Mouse (Mus musculus): ENCODE measurements around the gene Rbmx. TPM values are rescaled to one million over a fixed set of nuclear protein-coding genes. Genes with fewer than 3 reads are reported as not detected.

Gene Rbmx
- polyA plus RNA-seq, 1 experiment from 2014 or later: 158 TPM

GRCm38 (mm10) chrX:57377096-57377495 lies 15.7 kb downstream of the Rbmx start:
- H3K4me1 ChIP-seq (ENCODE audit: control insufficient read depth, insufficient read depth, low read length): no peaks in the 10 kb centered on the region
- H3K4me2 ChIP-seq (ENCODE audit: low read length): no peak overlapping the region
- peaks cover 2% of the 10 kb centered on the region; the same call in 1 of the 2 replicates for H3K36me3 ChIP-seq (ENCODE audit: control insufficient read depth, insufficient read depth, low read length)
- no peak overlapping the region for H3K9ac ChIP-seq (ENCODE audit: low read depth, low read length)
- no peaks in the 10 kb centered on the region for H3K9me3 ChIP-seq (replicated peaks; ENCODE audit: control insufficient read depth, low read length, poor library complexity, severe bottlenecking)
- no peak overlapping the region for H3K4me3 ChIP-seq (ENCODE audit: low read depth, low read length)
- 78% methylated on average over 3 of the region's 3 CpGs for WGBS
- H3K27me3 ChIP-seq (ENCODE audit: control insufficient read depth, insufficient read depth, low read depth, low read length): no peaks in the 10 kb centered on the region
- H3K27ac ChIP-seq (ENCODE audit: low read length): no peak overlapping the region
- no peak for ATAC-seq

GRCm38 (mm10) chrX:57374029-57374428 lies 18.8 kb downstream of the Rbmx start:
- Histone ChIP-seq H3K9ac (ENCODE audit: low read depth, low read length) (no peak overlapping the region), H3K27ac (ENCODE audit: low read length) (no peak overlapping the region), H3K9me3 (replicated peaks; ENCODE audit: control insufficient read depth, low read length, poor library complexity, severe bottlenecking) (no peaks in the 10 kb centered on the region), H3K4me1 (ENCODE audit: control insufficient read depth, insufficient read depth, low read length) (no peaks in the 10 kb centered on the region), H3K4me3 (ENCODE audit: low read depth, low read length) (no peak overlapping the region), H3K27me3 (ENCODE audit: control insufficient read depth, insufficient read depth, low read depth, low read length) (no peaks in the 10 kb centered on the region), H3K4me2 (ENCODE audit: low read length) (no peak overlapping the region), H3K36me3 (ENCODE audit: control insufficient read depth, insufficient read depth, low read length) (peaks cover 2% of the 10 kb centered on the region; the same call in 1 of the 2 replicates)
- WGBS: 87% methylated on average over 2 of the region's 2 CpGs
- no peak for ATAC-seq

- no peak for ATAC-seq
- WGBS: 85% methylated on average over 2 of the region's 2 CpGs
- H3K4me3 ChIP-seq (ENCODE audit: low read depth, low read length): no peak overlapping the region
- H3K9ac ChIP-seq (ENCODE audit: low read depth, low read length): no peak overlapping the region
- H3K9me3 ChIP-seq (replicated peaks; ENCODE audit: control insufficient read depth, low read length, poor library complexity, severe bottlenecking): no peaks in the 10 kb centered on the region
- H3K4me1 ChIP-seq (ENCODE audit: control insufficient read depth, insufficient read depth, low read length): no peaks in the 10 kb centered on the region
- H3K27me3 ChIP-seq (ENCODE audit: control insufficient read depth, insufficient read depth, low read depth, low read length): no peaks in the 10 kb centered on the region
- no peaks in the 10 kb centered on the region; the same call in 1 of the 2 replicates for H3K36me3 ChIP-seq (ENCODE audit: control insufficient read depth, insufficient read depth, low read length)
- H3K4me2 ChIP-seq (ENCODE audit: low read length): no peak overlapping the region
- H3K27ac ChIP-seq (ENCODE audit: low read length): no peak overlapping the region
Observed at GRCm38 (mm10) chrX:57373543-57373942, 19.3 kb downstream of the Rbmx start.

GRCm38 (mm10) chrX:57372965-57373364 lies 19.9 kb downstream of the Rbmx start:
- Histone ChIP-seq H3K4me3 (ENCODE audit: low read depth, low read length) (no peak overlapping the region), H3K9ac (ENCODE audit: low read depth, low read length) (no peak overlapping the region), H3K9me3 (replicated peaks; ENCODE audit: control insufficient read depth, low read length, poor library complexity, severe bottlenecking) (no peaks in the 10 kb centered on the region), H3K4me2 (ENCODE audit: low read length) (no peak overlapping the region), H3K36me3 (ENCODE audit: control insufficient read depth, insufficient read depth, low read length) (no peaks in the 10 kb centered on the region), H3K27ac (ENCODE audit: low read length) (no peak overlapping the region), H3K27me3 (ENCODE audit: control insufficient read depth, insufficient read depth, low read depth, low read length) (no peaks in the 10 kb centered on the region), H3K4me1 (ENCODE audit: control insufficient read depth, insufficient read depth, low read length) (no peaks in the 10 kb centered on the region)
- no peak for ATAC-seq
- 82% methylated on average over 4 of the region's 4 CpGs for WGBS

- Histone ChIP-seq H3K36me3 (ENCODE audit: control insufficient read depth, insufficient read depth, low read length) (no peaks in the 10 kb centered on the region), H3K9me3 (replicated peaks; ENCODE audit: control insufficient read depth, low read length, poor library complexity, severe bottlenecking) (no peaks in the 10 kb centered on the region), H3K4me2 (ENCODE audit: low read length) (no peak overlapping the region), H3K27me3 (ENCODE audit: control insufficient read depth, insufficient read depth, low read depth, low read length) (no peaks in the 10 kb centered on the region), H3K27ac (ENCODE audit: low read length) (no peak overlapping the region), H3K9ac (ENCODE audit: low read depth, low read length) (no peak overlapping the region), H3K4me3 (ENCODE audit: low read depth, low read length) (no peak overlapping the region), H3K4me1 (ENCODE audit: control insufficient read depth, insufficient read depth, low read length) (no peaks in the 10 kb centered on the region)
- 66% methylated on average over 2 of the region's 2 CpGs for WGBS
- ATAC-seq: no peak
Observed at GRCm38 (mm10) chrX:57364891-57365569, 27.8 kb downstream of the Rbmx start.

- no peak overlapping the region for H3K9ac ChIP-seq (ENCODE audit: low read depth, low read length)
- WGBS: 63% methylated on average over 1 of the region's 1 CpGs
- no peak for ATAC-seq
Observed at GRCm38 (mm10) chrX:57359316-57359715, 33.5 kb downstream of the Rbmx start.

GRCm38 (mm10) chrX:57339220-57339619 lies 53.6 kb downstream of the Rbmx start:
- 75% methylated on average over 4 of the region's 4 CpGs for WGBS
- no peak overlapping the region for H3K27ac ChIP-seq (ENCODE audit: low read length)
- H3K4me3 ChIP-seq (ENCODE audit: low read depth, low read length): no peak overlapping the region
- no peaks in the 10 kb centered on the region for H3K27me3 ChIP-seq (ENCODE audit: control insufficient read depth, insufficient read depth, low read depth, low read length)
- H3K4me2 ChIP-seq (ENCODE audit: low read length): no peak overlapping the region
- H3K4me1 ChIP-seq (ENCODE audit: control insufficient read depth, insufficient read depth, low read length): no peaks in the 10 kb centered on the region
- no peak for ATAC-seq
- H3K9me3 ChIP-seq (replicated peaks; ENCODE audit: control insufficient read depth, low read length, poor library complexity, severe bottlenecking): no peaks in the 10 kb centered on the region
- H3K36me3 ChIP-seq (ENCODE audit: control insufficient read depth, insufficient read depth, low read length): no peaks in the 10 kb centered on the region
- H3K9ac ChIP-seq (ENCODE audit: low read depth, low read length): no peak overlapping the region

More at GRCm38 (mm10) chrX:57359316-57359715, 33.5 kb downstream of the Rbmx start:
- Histone ChIP-seq H3K36me3 (ENCODE audit: control insufficient read depth, insufficient read depth, low read length) (no peaks in the 10 kb centered on the region), H3K9me3 (replicated peaks; ENCODE audit: control insufficient read depth, low read length, poor library complexity, severe bottlenecking) (no peaks in the 10 kb centered on the region), H3K27me3 (ENCODE audit: control insufficient read depth, insufficient read depth, low read depth, low read length) (no peaks in the 10 kb centered on the region), H3K4me3 (ENCODE audit: low read depth, low read length) (no peak overlapping the region), H3K4me2 (ENCODE audit: low read length) (no peak overlapping the region), H3K27ac (ENCODE audit: low read length) (no peak overlapping the region), H3K4me1 (ENCODE audit: control insufficient read depth, insufficient read depth, low read length) (no peaks in the 10 kb centered on the region)

GRCm38 (mm10) chrX:57338371-57339211 lies 54.2 kb downstream of the Rbmx start, which contains the start of gene Arhgef6:
Gene Arhgef6 (minus strand): TSS chrX:57338729.
- no peak within 1 kb of the TSS for H3K4me2 ChIP-seq (ENCODE audit: low read length)
- no peak within 1 kb of the TSS for H3K27ac ChIP-seq (ENCODE audit: low read length)
- 76% methylated on average over 18 of the region's 18 CpGs for WGBS
- no peaks in the 10 kb centered on the region for H3K9me3 ChIP-seq (replicated peaks; ENCODE audit: control insufficient read depth, low read length, poor library complexity, severe bottlenecking)
- no peak within 1 kb of the TSS for H3K9ac ChIP-seq (ENCODE audit: low read depth, low read length)
- H3K36me3 ChIP-seq (ENCODE audit: control insufficient read depth, insufficient read depth, low read length): no peaks in the 10 kb centered on the region
- no peaks in the 10 kb centered on the region for H3K4me1 ChIP-seq (ENCODE audit: control insufficient read depth, insufficient read depth, low read length)
- no peaks in the 10 kb centered on the region for H3K27me3 ChIP-seq (ENCODE audit: control insufficient read depth, insufficient read depth, low read depth, low read length)
- ATAC-seq: no peak
- no peak within 1 kb of the TSS for H3K4me3 ChIP-seq (ENCODE audit: low read depth, low read length)

- no peak overlapping the region for H3K4me2 ChIP-seq (ENCODE audit: low read length)
- H3K4me1 ChIP-seq (ENCODE audit: control insufficient read depth, insufficient read depth, low read length): no peaks in the 10 kb centered on the region
- no peaks in the 10 kb centered on the region for H3K9me3 ChIP-seq (replicated peaks; ENCODE audit: control insufficient read depth, low read length, poor library complexity, severe bottlenecking)
- ATAC-seq: no peak
- H3K36me3 ChIP-seq (ENCODE audit: control insufficient read depth, insufficient read depth, low read length): no peaks in the 10 kb centered on the region
- no peak overlapping the region for H3K9ac ChIP-seq (ENCODE audit: low read depth, low read length)
- no peak overlapping the region for H3K4me3 ChIP-seq (ENCODE audit: low read depth, low read length)
- no peaks in the 10 kb centered on the region for H3K27me3 ChIP-seq (ENCODE audit: control insufficient read depth, insufficient read depth, low read depth, low read length)
- H3K27ac ChIP-seq (ENCODE audit: low read length): no peak overlapping the region
Observed at GRCm38 (mm10) chrX:57337582-57337981, 55.3 kb downstream of the Rbmx start.
